Mouse (Mus musculus) forebrain, embryonic 13.5 days (tissue): ENCODE data around the gene Gid4. TPM values are rescaled to one million over a fixed set of nuclear protein-coding genes. Genes with fewer than 3 reads are reported as not detected.
"Not testable (repeated sequence)": the region's sequence is repeated elsewhere in the genome, so short reads cannot be mapped to it uniquely, and the experiment has no call there.

ENCODE experiments used
- ATAC-seq: fragments of 200-750 bp; cut with Nextera tagmentation; 2 replicates; pipeline ENCODE4 v1.8.0; 2017
- H3K27ac ChIP-seq: fragments of 300-500 bp; sonication (generic); 2 replicates; pipeline ENCODE4 v1.5.1; 2015; ENCODE audit warnings: inconsistent platforms, mild to moderate bottlenecking, moderate library complexity
- H3K27me3 ChIP-seq: fragments of 300-500 bp; sonication (generic); 2 replicates; pipeline ENCODE4 v1.6.1; 2015; ENCODE audit warnings: mild to moderate bottlenecking, inconsistent platforms
- H3K36me3 ChIP-seq: fragments of 300-500 bp; sonication (generic); 2 replicates; pipeline ENCODE4 v1.6.1; 2015; ENCODE audit warnings: mild to moderate bottlenecking, inconsistent platforms; ENCODE audit not compliant: poor library complexity, severe bottlenecking
- H3K4me1 ChIP-seq: fragments of 300-500 bp; sonication (generic); 2 replicates; pipeline ENCODE4 v1.6.1; 2015; ENCODE audit warnings: inconsistent platforms
- H3K4me2 ChIP-seq: fragments of 300-500 bp; sonication (generic); 2 replicates; pipeline ENCODE4 v1.6.1; 2015; ENCODE audit warnings: inconsistent platforms, mild to moderate bottlenecking, moderate library complexity
- H3K4me3 ChIP-seq: fragments of 300-500 bp; sonication (generic); 2 replicates; pipeline ENCODE4 v1.5.1; 2015; ENCODE audit warnings: mild to moderate bottlenecking, inconsistent platforms
- H3K9ac ChIP-seq: fragments of 300-500 bp; sonication (generic); 2 replicates; pipeline ENCODE4 v1.6.1; 2015; ENCODE audit warnings: mild to moderate bottlenecking, inconsistent platforms
- H3K9me3 ChIP-seq: fragments of 300-500 bp; sonication (generic); replicated peaks from 2 replicates; pipeline ENCODE4 v1.6.1; 2016; ENCODE audit warnings: inconsistent platforms
- WGBS: fragments of 180-500 bp; shearing (Covaris S2); methylation state at CpG from one replicate; pipeline ENCODE4 v1.1.7; 2015; 5-methylcytosine and 5-hydroxymethylcytosine counted together
- polyA plus RNA-seq: library from polyadenylated mRNA; unstranded; fragments of >200 nt; fragmentation: Nextera tagmentation; extraction: Ambion mirVana; gene quantifications from 2 replicates; pipeline ENCODE4 v1.2.1, GENCODE M21; 2015

Gid4 gene
- polyA plus RNA-seq, 1 experiment from 2014 or later = 24.0 TPM

DNA sequence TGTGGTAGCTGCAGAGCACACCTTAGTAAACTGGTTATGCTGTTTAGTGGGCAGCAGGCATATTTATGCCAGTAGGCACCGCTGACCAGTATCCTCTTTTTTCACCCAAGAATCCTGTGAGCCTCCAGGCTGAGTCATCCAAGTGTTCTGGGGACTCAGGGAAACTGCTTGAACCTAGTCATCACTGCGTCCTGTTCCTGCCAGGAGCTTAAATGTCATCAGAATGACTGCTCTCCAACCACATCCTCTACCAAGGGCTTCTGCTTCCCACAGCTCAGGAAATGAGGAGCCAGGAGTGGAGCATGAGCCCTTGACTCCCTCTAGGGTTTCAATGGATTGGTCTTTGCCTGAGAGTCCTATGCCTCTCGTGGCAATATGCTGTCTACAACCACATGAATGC, 19.7 kb downstream of the Gid4 start:
- H3K4me1 ChIP-seq = no peaks in the 10 kb centered on the region
- H3K27me3 ChIP-seq = no peaks in the 10 kb centered on the region
- no peak overlapping the region for H3K4me2 ChIP-seq
- H3K36me3 ChIP-seq = peaks cover 70% of the 10 kb centered on the region
- ATAC-seq = no peak
- no peak overlapping the region for H3K9ac ChIP-seq
- 94% methylated on average over 3 of the region's 3 CpGs for WGBS
- H3K27ac ChIP-seq = no peak overlapping the region
- H3K9me3 ChIP-seq = no peaks in the 10 kb centered on the region
- H3K4me3 ChIP-seq = no peak overlapping the region

DNA sequence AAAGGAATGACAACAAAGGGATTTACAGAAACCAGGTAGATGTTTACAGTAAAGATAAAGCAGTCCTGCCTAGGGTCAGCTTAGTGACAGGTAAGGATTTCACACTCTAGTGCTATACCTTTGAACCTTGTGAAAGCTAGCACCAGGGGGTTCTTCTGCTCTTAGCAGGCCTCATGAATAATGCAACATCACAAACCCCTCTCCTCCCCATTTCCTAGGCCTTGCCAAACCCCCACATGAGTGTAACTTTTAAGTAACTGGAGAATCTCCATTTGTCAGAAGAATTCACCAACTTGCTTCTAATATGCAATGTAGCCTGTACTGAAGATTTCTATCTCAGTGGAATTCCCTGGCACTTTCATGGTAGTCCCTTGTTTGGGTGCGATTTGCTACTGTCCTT, 22.7 kb downstream of the Gid4 start:
- H3K36me3 ChIP-seq = peaks cover 71% of the 10 kb centered on the region
- H3K9me3 ChIP-seq, H3K4me2 ChIP-seq, H3K4me1 ChIP-seq, ATAC-seq, H3K27ac ChIP-seq, H3K9ac ChIP-seq, H3K27me3 ChIP-seq, H3K4me3 ChIP-seq: not testable (repeated sequence)
- WGBS = 14% methylated on average over 1 of the region's 1 CpGs

DNA sequence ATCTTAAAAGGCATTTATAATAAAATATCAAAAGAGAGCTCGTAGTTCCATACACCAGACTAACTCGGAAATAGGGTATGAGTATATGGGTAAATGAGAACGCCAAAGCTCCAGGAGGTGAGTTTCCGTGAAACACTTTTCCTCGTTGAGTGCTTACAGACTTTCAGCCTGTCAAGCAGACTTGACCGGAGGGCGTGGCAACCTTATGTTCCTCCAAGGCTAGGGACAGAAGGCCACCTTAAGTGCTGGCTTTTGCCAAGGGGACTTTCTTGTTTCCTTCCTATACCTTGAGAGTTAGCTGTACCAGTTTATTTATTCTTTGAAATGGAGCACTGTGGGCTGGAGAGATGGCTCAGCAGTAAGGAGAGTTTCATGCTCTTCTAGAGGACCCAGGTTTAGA, 23.2 kb downstream of the Gid4 start:
- WGBS = 55% methylated on average over 7 of the region's 7 CpGs
- no peak overlapping the region for H3K27ac ChIP-seq
- no peak overlapping the region for H3K9ac ChIP-seq
- no peaks in the 10 kb centered on the region for H3K4me1 ChIP-seq
- no peak for ATAC-seq
- no peak overlapping the region for H3K4me2 ChIP-seq
- H3K36me3 ChIP-seq = peaks cover 66% of the 10 kb centered on the region
- H3K4me3 ChIP-seq = no peak overlapping the region
- no peaks in the 10 kb centered on the region for H3K27me3 ChIP-seq
- H3K9me3 ChIP-seq = no peaks in the 10 kb centered on the region

DNA sequence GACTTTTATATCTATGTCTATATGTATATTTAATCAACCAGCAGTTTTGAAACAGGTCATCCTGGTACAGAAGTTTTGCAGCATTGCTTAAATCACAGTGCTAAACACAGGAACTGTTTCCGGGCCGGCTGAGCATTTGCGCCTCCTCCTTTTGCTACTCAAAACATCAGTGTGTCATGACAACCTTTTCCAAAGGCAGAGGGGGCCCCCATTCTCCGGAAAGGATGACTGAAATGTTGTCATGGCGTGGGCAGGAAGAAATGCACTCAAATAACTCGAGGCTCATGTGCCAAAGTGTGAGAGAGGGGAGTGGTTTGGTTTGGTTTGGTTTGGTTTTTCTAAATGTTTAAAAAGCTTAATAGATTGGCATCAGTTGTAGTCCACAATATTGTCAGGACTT, 26.0 kb downstream of the Gid4 start:
- H3K4me3 ChIP-seq = no peak overlapping the region
- peaks cover 45% of the 10 kb centered on the region for H3K36me3 ChIP-seq
- H3K9me3 ChIP-seq = no peaks in the 10 kb centered on the region
- no peak overlapping the region for H3K27ac ChIP-seq
- H3K9ac ChIP-seq = no peak overlapping the region
- 85% methylated on average over 6 of the region's 6 CpGs for WGBS
- H3K4me1 ChIP-seq = no peaks in the 10 kb centered on the region
- ATAC-seq = no peak
- no peaks in the 10 kb centered on the region for H3K27me3 ChIP-seq
- H3K4me2 ChIP-seq = no peak overlapping the region

DNA sequence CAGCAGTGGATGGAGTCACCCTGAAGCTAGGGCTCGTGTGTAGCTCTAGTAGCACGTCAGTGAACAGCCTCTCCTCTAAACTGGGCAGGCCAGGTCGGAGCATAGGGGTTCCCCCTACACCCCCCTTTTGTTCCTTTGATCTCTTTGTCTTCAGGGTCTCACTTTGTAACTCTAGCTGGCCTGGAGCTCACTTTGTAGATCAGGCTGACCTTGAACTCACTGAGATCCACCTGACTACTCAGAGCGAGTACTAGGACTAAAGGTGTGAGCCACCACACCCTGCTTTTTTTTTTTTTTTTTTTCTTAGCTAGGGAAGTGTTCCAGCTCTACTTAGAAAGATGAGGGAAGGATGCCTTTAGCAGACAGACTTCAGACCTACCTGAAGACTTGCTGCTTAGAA, 27.1 kb downstream of the Gid4 start:
- Histone ChIP-seq H3K36me3 (peaks cover 36% of the 10 kb centered on the region), H3K27ac (no peak overlapping the region), H3K27me3 (no peaks in the 10 kb centered on the region), H3K9ac (no peak overlapping the region), H3K4me3 (no peak overlapping the region), H3K4me1 (no peaks in the 10 kb centered on the region), H3K9me3 (no peaks in the 10 kb centered on the region), H3K4me2 (no peak overlapping the region)
- 82% methylated on average over 4 of the region's 4 CpGs for WGBS
- no peak for ATAC-seq

DNA sequence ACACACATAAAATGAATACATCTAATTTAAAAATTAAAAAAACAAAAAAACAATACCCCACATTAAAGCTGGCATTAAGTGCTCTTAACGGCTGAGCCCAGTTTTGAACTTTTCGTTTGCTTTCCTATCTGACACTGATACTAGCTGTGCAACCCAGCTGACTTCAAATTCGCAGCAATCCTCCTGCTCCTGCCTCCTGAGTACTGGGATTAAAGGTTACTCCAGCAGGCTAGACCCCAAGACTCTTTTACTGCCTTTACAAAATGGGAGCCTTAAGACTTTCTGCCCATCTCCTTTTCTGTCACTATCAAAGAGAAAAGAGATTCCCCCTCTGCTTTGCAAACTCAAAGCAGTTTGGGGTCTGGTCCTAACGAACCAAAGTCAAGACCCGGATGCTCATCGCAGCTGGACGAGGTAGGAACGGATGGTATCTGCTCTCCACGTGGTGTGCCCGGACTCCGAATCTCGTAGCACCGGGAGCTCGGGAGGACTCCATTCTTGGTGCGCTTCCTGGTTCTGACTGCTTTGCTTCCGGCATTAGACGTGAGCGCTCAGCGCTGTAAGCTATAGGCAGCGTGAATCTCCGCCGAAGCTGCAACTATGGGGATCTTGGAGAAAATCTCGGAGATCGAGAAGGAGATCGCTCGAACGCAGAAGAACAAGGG, 37.3 kb downstream of the Gid4 start, which contains the start of gene Drg2:
Gene Drg2 (plus strand): TSS at position 512 of the 665 bp plus-strand sequence.
- H3K27ac ChIP-seq = peak within 1 kb of the TSS; percentile 10
- H3K9ac ChIP-seq = peak within 1 kb of the TSS; percentile 88
- ATAC-seq = peak; percentile 97
- 4% methylated on average over 27 of the region's 27 CpGs for WGBS
- peak within 1 kb of the TSS; percentile 97 for H3K4me2 ChIP-seq
- no peaks in the 10 kb centered on the region for H3K9me3 ChIP-seq
- peaks cover 18% of the 10 kb centered on the region for H3K4me1 ChIP-seq
- H3K27me3 ChIP-seq = no peaks in the 10 kb centered on the region
- H3K36me3 ChIP-seq = peaks cover 32% of the 10 kb centered on the region
- peak within 1 kb of the TSS; percentile 84 for H3K4me3 ChIP-seq

DNA sequence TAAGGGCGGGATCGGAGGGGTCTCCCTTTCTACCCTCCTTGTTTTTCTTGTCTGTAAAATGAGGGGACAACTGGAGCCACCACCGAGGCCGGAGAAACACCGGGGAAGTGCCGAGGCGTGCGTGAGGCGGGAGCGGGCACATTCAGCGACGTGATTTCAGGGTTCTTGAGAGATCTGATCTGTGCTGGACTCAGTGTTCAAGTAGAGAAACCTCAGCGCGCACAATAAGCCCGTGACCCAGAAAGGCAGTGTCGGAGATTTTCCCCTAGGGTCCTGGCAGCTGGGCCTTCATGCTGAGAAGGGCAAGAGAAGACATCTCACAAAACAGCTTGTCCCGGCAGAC, 37.8 kb downstream of the Gid4 start:
- peak overlapping the region; percentile 10 for H3K27ac ChIP-seq
- 0% methylated on average over 17 of the region's 17 CpGs for WGBS

DNA sequence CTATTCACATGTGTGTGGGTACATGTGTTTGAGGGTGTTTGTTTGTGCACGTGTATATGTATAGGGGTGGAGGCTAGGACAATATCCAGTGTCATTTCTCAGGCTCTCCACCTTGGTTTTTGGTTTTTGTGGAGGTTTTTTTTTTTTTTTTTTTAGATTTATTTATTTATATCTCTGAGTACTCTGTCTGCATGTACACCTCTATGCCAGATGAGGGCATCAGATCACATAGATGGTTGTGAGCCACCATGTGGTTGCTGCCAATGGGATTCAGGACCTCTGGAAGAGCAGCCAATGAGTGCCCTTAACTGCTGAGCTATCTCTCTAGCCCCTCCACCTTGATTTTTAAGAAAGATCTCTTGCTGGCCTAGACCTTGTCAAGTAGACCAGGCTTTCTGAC, 41.0 kb downstream of the Gid4 start:
- ATAC-seq = no peak
- H3K9ac ChIP-seq = no peak overlapping the region
- H3K36me3 ChIP-seq = peaks cover 69% of the 10 kb centered on the region
- no peaks in the 10 kb centered on the region for H3K27me3 ChIP-seq
- no peak overlapping the region for H3K4me2 ChIP-seq
- peaks cover 18% of the 10 kb centered on the region for H3K4me1 ChIP-seq
- no peaks in the 10 kb centered on the region for H3K9me3 ChIP-seq
- 94% methylated on average over 1 of the region's 1 CpGs for WGBS
- H3K27ac ChIP-seq = no peak overlapping the region
- no peak overlapping the region for H3K4me3 ChIP-seq

More for the DNA sequence above, 37.8 kb downstream of the Gid4 start:
- Histone ChIP-seq H3K4me3 (peak overlapping the region; percentile 84), H3K9me3 (no peaks in the 10 kb centered on the region), H3K27me3 (no peaks in the 10 kb centered on the region), H3K36me3 (peaks cover 37% of the 10 kb centered on the region), H3K4me1 (peaks cover 18% of the 10 kb centered on the region), H3K4me2 (peak overlapping the region; percentile 97), H3K9ac (peak overlapping the region; percentile 88)
- no peak; the same call in 1 of the 2 replicates for ATAC-seq

DNA sequence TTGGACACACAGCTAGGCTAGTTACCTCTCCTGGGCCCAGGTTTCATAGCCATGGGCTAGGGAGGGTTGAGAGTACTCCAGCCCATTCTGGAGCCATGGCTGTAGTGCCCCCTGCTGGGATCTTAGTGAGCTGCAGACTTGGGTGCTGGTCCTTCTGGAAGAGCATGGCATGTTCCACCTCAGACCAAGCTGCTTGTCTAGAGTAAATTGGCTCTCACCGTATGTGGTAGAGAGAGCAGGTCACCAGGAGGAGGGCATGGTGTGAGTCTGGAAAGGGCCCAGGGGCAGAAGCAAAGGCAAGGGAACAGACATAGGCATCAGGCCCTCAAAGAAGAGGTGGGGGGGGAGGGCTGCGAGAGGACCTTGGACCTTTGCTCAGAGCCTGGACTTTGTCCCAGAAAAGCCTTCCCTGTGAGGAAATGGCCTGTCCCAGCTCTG, 49.0 kb downstream of the Gid4 start:
- no peak overlapping the region for H3K27ac ChIP-seq
- ATAC-seq = no peak
- no peaks in the 10 kb centered on the region for H3K4me1 ChIP-seq
- H3K27me3 ChIP-seq = no peaks in the 10 kb centered on the region
- 98% methylated on average over 2 of the region's 2 CpGs for WGBS
- H3K4me3 ChIP-seq = no peak overlapping the region
- H3K9ac ChIP-seq = no peak overlapping the region
- H3K4me2 ChIP-seq = no peak overlapping the region
- H3K9me3 ChIP-seq = no peaks in the 10 kb centered on the region
- H3K36me3 ChIP-seq = peaks cover 96% of the 10 kb centered on the region

DNA sequence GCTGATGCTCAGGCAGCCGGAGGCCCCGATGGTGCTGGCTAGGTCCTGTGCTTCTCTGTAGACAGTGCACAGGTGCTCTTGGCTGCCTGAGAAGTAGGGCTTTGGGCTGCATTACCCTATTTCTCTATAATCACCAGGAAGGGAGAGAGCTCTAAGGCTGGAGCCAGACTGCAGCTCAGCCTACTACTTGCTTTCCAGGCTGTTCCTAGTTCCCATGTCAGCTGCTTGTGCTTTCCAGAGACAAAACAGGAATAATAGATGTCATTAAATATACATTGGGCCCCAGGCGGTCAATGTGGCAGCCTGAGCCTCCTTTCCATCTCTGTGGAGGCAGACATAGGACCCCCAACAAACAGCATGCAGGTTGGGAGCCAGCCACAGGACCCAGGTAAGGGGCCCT, 52.1 kb downstream of the Gid4 start, which contains the start of gene Myo15:
Gene Myo15 (plus strand): TSS at position 301 of the 400 bp plus-strand sequence.
- Histone ChIP-seq H3K4me2 (no peak within 1 kb of the TSS), H3K4me3 (no peak within 1 kb of the TSS), H3K36me3 (peaks cover 65% of the 10 kb centered on the region), H3K9me3 (no peaks in the 10 kb centered on the region), H3K9ac (no peak within 1 kb of the TSS), H3K4me1 (no peaks in the 10 kb centered on the region), H3K27me3 (no peaks in the 10 kb centered on the region), H3K27ac (no peak within 1 kb of the TSS)
- 91% methylated on average over 3 of the region's 3 CpGs for WGBS
- ATAC-seq = no peak

DNA sequence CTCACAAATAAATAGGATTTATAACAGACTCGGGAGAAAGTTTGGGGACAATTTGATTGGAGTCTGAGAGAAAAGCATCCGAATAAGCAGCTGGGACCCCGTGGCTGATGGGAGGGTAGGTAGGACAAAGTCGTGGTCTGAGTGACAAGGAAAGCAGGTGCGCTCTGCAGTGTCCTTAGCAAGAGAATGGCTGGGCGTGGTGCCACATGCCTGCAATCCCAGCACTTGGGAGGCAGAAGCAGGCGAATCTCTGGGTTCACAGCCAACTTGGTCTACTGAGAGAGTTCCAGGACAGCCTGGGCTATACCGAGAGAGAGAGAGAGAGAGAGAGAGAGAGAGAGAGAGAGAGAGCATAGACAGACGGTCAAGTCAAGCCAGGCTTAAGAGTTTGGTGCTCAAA, 53.8 kb downstream of the Gid4 start:
- Histone ChIP-seq H3K9me3 (no peaks in the 10 kb centered on the region), H3K36me3 (peaks cover 48% of the 10 kb centered on the region), H3K27ac (no peak overlapping the region), H3K9ac (no peak overlapping the region), H3K4me2 (no peak overlapping the region), H3K27me3 (no peaks in the 10 kb centered on the region), H3K4me3 (no peak overlapping the region), H3K4me1 (no peaks in the 10 kb centered on the region)
- WGBS = 87% methylated on average over 9 of the region's 9 CpGs
- ATAC-seq = no peak

DNA sequence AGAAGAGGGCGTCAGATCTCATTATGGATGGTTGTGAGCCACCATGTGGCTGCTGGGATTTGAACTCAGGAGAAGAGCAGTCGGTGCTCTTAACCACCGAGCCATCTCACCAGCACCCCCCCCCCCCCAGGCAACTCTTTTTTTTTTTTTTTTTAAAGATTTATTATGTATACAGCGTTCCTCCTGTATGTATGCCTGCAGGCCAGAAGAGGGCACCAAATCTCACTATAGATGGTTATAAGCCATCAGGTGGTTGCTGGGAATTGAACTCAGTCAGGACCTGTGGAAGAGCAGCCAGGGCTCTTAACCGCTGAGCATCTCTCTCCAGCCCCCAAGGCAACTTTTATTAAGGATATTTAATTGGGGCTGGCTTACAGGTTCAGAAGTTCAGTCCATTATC, 57.6 kb downstream of the Gid4 start:
- Histone ChIP-seq H3K4me3 (no peak overlapping the region), H3K9ac (no peak overlapping the region), H3K36me3 (peaks cover 10% of the 10 kb centered on the region; the same call in 1 of the 2 replicates), H3K4me1 (no peaks in the 10 kb centered on the region), H3K9me3 (no peaks in the 10 kb centered on the region), H3K27ac (no peak overlapping the region), H3K27me3 (no peaks in the 10 kb centered on the region), H3K4me2 (no peak overlapping the region)
- 77% methylated on average over 5 of the region's 5 CpGs for WGBS
- ATAC-seq = no peak
